Mouse (Mus musculus) neutrophil, adult 5-6 weeks (primary cell): ENCODE measurements at regions not wholly inside any gene's neighbourhood (a gene's known extent, or its start where the extent isn't known, plus 50 kb on each side); places are given as distances from the start of the nearest gene placed in this dataset.

Source experiments
- ATAC-seq: fragments of 151-379, 151-347 bp; 2 replicates; pipeline ENCODE4 v1.8.0; 2017; ENCODE audit warnings: mild to moderate bottlenecking, moderate TSS enrichment; ENCODE audit not compliant: insufficient number of reproducible peaks, poor library complexity, low FRiP score, severe bottlenecking; ENCODE audit errors: extremely low read depth

DNA sequence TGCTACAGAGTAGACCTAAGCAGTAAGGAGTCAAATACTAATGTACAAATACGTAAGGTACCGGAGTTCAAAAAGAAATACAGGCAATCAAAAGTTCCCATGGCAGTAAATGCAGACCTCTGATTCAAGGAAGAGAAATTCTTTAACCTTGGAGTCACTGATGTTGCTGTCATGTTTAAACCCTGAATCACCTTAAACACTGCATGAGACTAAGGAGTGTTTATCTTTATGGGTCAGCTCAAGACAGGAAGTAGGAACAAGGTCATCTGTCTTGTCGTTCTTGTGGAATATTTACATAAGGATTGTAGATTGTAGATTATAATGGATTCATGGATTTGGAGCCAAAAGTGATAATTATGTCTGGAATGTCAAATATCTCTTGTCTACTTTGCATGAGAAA lies 1708.7 kb upstream of the Slc10a2 start:
- no peak for ATAC-seq

- no peak for ATAC-seq
Measured at GRCm38 (mm10) chr8:6807116-6807515, 1702.0 kb upstream of the Slc10a2 start.

GRCm38 (mm10) chr8:6803199-6803598 lies 1698.0 kb upstream of the Slc10a2 start:
- no peak for ATAC-seq

- ATAC-seq: no peak
Measured at GRCm38 (mm10) chr8:6801076-6801475, 1695.9 kb upstream of the Slc10a2 start.

- no peak for ATAC-seq
Measured at GRCm38 (mm10) chr8:6789096-6789495, 1683.9 kb upstream of the Slc10a2 start.

DNA sequence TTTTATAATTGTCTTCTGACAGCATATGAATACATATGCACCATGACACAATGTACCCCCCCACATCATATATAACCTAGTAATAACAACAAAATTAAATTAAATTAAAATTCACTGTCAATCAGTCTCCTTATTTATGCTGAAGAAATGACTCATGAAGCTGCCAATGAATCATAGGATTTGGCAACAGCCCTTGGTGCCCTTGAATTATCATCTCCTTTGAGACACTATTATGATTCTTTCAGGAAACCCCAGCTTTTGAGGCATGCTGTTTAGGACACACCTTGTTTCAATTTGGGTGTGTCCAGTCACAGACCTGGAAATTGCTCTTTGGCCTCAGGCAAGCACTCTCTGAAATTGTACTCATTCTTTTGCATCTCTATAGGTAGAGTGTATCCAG lies 1675.8 kb upstream of the Slc10a2 start:
- no peak for ATAC-seq

DNA sequence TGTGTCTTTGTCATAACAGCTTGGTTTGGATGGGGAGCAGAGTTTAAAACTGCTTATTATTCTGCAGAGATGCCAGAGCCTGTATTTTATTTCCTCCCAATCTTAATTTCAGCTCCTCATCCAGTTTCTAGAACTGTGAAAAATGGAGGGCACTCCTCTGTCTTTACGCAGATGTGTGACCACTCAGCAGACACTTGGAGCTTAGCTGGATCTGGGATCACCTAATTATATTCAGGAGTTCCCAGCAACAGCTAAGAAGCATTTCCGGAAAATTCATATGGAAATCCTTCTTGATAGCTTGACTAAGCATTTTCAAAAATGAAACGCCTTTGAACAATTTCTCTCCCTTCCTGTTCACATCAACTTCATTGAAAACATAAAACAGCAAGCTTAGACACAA lies 1670.0 kb upstream of the Slc10a2 start:
- ATAC-seq: no peak

DNA sequence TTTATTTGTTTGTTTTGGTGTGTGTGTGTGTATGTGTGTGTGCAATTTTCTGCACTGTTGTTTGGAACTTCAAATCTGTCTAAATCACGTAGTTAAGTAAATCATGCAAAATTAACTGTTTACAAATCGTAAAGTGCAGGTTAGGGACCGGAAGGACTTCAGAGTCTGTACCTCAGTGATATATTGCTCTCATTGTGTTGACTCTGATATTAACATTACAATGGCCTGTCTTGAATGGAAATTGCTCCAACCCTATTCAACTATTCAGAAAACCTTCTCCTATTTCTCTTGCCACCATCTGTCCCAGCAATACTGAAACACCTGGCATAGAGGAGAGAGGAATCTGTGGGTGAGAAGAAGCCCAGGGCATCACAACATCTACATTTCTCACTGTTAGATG lies 1624.4 kb upstream of the Slc10a2 start:
- ATAC-seq: no peak

DNA sequence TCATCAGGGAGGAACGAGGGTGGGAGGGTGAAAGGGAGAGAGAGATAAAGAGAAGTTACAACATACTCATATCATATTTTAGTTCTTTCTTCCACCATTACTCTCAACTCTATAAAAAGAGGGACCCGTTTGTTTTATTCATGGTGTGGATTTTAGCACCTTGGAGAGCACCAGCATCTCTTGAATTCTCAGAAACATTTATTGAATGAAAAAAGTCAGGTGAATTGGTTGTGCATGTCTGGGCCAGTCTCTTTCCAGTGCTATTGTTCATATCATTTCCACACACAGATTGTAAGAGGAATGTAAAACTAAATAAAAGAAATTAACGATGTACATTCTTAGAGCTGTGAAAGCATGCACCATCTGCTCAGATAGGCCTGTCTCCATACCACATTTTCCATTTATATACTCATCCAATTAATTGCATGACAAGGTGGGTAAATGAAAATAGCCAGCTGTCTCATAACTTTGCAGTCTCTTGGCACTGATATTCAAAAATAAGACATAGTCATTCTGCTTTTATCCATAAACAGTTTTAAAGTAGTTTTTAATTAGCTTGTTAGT lies 1603.8 kb upstream of the Slc10a2 start:
- ATAC-seq: no peak

DNA sequence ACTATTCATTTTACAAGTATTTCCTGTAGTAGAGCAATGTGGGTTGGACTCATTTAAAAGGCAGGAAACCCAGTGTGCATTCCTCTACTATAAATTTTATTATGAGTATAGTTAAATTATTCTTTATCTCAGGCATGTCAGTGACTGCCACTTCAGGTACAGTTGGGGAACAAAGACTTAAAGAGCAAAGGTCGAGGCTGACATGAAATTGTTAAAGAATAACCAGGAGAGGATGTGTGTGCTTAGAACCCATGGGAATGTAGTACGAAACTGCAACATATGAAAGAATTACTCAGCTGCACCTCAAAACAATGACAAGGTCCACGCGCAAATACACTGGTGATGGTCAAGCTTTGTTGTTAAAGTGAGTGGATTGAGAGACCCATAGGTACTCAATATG lies 1583.4 kb upstream of the Slc10a2 start:
- ATAC-seq: no peak

DNA sequence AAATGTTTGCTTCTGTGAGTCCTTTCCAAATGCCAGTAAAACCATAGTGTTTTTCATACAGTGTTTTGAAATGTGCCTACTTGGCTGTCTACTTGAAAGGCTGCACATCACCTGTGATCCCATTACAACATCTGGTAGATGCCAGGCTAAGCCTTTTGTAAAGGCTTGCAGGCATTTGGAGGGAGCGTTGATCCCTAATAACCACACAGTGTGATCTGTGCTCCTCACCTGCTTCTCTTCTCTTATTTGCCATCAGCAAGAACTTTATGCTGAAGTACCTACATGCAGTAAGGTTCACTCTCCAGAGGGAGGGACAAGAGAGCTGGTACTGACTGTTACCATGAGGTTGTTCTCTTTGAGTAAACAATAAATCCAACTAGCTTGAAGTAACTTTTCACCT lies 1553.7 kb upstream of the Slc10a2 start:
- ATAC-seq: no peak

DNA sequence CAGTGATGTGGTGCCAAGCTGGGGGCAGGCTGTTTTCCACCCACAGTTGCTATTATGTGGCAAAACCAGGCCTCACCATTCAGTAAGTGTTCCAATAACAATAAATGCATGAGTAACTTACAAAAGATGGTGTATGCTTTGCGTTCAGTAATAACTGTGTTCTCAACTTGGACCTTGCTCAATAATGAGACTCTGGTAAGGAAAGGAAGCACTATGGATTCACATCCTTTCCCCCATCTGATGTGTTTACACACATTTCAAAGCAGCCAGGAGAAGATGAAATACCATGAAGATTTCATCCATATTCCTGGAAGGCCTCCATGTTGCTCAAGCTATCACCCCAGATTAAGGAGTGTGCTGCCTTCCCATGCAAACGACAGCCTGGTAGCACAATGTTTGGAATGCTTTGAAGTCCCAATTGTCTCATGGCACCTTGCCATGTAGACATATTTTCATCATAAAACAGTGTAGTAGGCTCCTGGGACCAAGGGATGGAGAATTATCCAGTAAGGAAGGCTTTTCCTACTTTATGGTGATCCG lies 1552.4 kb upstream of the Slc10a2 start:
- ATAC-seq: no peak

DNA sequence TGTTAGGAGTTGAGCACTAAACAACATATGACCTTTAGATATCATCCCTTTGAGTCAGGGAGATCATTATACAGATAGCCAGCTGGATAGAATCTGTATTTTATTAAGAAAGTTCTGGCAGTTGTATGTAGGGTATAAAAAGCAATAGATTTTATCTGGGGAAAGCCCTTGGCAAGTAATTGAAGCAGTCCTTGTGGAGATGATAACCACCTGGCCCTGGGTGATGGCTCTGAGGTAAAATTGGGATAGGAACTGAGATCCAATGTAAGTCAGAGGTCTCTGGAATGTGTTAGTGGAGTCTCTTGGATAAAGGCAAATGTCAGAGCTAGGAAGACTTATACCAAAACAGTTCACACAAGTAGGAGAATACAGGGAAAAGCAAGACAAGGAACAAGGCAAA lies 1547.0 kb upstream of the Slc10a2 start:
- no peak for ATAC-seq

DNA sequence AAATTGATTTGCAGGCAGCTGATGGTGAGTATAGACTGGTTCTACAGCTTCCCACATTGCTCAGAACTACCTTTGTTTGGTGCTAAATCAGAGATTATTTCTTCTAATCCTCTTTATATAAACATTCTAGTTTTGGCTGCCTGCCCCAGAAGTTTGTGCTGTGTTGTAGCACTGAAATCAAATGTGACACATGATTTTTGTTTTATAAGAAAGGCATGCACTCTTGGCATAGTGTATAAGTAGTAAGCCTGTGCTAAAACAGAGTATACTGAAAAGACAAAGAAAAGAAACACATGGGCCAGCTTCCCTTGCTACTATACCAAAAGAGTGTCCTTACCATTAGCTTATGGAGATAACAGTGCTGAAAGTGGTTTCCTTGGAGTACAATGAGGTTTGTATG lies 1542.9 kb upstream of the Slc10a2 start:
- no peak for ATAC-seq

GRCm38 (mm10) chr8:6645287-6645957 lies 1540.3 kb upstream of the Slc10a2 start:
- ATAC-seq: no peak

- ATAC-seq: no peak
Measured at GRCm38 (mm10) chr8:6644396-6644795, 1539.2 kb upstream of the Slc10a2 start.

GRCm38 (mm10) chr8:6627009-6627557 lies 1521.9 kb upstream of the Slc10a2 start:
- no peak for ATAC-seq

- no peak for ATAC-seq
Measured at GRCm38 (mm10) chr8:6608891-6609290, 1503.7 kb upstream of the Slc10a2 start.

GRCm38 (mm10) chr8:6606854-6607535 lies 1501.8 kb upstream of the Slc10a2 start:
- no peak for ATAC-seq

DNA sequence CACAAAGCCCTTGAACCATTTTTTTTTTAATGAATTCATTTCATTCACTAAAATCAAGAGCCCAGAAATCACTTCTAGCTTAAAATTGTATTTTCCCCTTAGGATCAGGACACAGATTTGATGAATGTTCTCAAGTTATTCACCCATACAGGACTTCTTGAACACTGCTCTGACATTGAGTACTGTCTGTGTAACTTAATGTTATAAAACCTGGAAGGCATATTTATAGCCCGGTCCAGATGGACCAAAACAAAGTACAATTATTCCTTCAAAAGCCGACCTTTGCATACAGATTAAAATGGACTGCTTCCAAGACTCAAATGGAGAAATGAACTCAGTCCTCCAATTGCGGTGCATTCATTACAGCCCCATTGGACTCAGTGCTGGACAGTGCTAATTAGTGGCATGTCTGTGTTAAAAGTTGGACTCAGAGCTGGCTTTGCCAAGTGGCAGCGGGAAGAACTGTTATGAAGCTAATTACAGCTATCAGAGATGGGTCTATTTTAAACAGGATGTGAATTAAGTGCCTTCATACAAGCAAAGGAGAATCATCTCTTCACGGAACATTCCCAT lies 1499.2 kb upstream of the Slc10a2 start:
- no peak for ATAC-seq
